Mouse (Mus musculus): ENCODE results near the gene Lim2.
"Not testable (repeated sequence)": the region's sequence is repeated elsewhere in the genome, so short reads cannot be mapped to it uniquely, and the experiment has no call there.

Lim2 gene

GRCm38 (mm10) chr7:43427406-43427805, at the start of gene Lim2:
Gene Lim2 (plus strand): TSS chr7:43427670.
- DNase-seq (ENCODE audit: low spot score in 2 of 2) = no peak

DNA sequence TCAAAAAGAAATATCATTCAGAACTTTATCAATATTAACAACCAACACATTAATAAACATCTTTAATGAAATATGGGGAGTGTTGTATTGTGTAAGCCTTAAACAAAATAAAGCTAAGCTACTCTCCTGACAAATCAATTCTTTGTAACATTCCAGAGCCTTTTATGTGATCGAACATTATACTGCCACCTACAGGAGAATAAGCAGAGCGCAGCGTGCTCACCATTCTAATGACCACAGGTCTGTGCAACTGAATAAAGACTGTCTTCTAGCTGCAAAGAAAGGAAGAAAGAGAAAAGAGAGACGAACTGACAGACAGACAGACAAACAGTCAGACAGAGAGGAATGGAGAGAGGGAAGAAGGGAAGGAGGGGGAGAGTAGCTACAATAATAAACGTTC, 49.2 kb upstream of the Lim2 start:
- peak; percentile 29 to 40 for DNase-seq (ENCODE audit: low spot score in 2 of 2)

DNA sequence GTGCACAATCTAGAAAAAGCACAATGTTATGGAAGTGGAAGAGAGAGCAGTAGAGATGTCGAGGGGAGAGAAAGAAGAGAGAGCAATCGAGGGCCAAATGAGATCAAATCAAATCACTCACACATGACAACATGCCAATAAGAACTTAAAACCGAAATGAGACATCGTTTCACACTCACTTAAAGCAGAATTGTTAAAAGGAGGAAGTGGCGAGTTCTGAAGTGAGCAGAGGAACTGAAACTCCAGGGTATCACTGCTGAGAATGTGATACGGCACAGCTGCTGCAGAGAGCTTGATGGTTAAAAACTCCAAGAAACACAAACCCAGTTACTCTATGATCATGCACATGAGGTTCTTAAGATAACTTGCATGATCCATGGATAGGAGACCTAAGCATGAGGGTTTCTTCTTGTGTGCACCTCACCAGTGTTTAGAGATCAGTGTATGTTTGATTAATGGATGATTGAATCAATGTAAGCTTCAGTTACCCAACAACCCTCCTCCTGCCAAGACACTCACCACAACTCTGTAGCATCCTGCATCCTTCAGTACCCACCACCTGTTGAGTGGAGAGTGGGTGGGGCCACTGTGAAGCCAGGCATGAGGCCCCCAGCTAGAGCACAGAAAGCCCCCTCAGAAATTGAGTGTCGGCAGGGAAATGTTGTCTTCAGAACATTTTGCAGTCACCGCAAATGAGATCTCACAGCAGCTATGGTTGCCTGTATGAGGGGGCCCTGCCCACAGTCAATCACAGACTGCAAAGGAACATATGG, 34.9 kb upstream of the Lim2 start:
- DNase-seq (ENCODE audit: low spot score in 2 of 2) = no peak

DNA sequence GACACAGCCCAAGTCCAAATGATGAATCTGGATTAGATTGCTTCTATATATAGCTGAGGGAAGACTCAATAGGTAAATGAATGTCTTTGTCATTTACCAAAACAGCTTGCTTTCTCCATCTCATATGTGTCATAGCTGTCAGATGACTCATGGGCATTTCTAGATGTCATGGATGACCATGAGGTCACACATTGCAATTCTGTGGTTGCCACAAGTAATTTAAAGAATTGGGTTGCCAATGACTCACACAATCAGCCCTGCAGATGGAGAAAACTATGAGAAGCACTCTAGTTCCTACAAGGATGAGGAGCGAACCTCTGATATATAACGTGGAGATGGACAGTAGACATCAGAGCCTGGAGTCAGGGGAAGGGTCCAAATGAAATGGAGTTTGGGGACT, 28.0 kb upstream of the Lim2 start:
- DNase-seq (ENCODE audit: low spot score in 2 of 2) = no peak

DNA sequence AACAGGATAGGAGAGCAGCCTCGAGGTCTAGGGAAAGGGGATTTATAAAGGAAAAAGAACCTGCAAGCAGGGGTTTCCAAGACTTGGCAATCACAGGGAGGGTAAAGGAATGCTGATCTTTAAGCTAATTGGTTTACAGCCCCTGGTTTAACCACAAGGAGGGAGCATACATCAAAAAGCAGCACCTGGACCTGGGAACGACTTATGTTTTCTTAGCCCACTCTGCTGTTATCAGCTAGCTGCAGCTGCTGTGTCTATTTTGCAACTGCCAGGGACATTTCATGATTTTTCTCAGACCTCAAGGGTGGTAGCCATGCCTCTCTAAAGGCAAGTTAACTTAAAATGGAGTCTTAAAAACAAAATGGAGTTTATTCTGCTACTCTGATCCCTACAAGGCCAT, 24.8 kb upstream of the Lim2 start:
- DNase-seq (ENCODE audit: low spot score in 2 of 2) = no peak

- DNase-seq (ENCODE audit: low spot score in 2 of 2) = no peak
Measured at GRCm38 (mm10) chr7:43407573-43407972, 19.9 kb upstream of the Lim2 start.

GRCm38 (mm10) chr7:43408131-43408553, 19.3 kb upstream of the Lim2 start, which contains the start of gene Siglecg:
Gene Siglecg (plus strand): TSS chr7:43408204.
- no peak for DNase-seq (ENCODE audit: low spot score in 2 of 2)

GRCm38 (mm10) chr7:43409084-43409483, 18.4 kb upstream of the Lim2 start:
- DNase-seq (ENCODE audit: low spot score in 2 of 2) = no peak

DNA sequence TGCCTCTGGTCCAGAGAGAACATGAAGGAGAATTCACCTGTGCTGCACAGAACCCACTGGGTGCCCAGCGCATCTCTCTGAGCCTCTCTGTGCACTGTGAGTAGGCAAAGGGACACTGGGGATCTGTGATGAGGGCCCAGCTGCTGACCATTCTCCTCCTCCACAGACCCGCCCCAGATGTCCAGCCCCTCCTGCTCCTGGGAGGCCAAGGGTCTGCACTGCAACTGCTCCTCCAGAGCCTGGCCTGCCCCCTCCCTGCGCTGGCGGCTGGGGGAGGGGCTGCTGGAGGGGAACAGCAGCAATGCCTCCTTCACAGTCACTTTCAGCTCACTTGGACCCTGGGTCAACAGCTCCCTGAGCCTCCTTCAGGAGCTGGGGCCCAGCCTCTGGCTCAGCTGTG, 15.7 kb upstream of the Lim2 start:
- DNase-seq (ENCODE audit: low spot score in 2 of 2) = not testable (repeated sequence)

GRCm38 (mm10) chr7:43417298-43417697, 10.2 kb upstream of the Lim2 start:
- no peak for DNase-seq (ENCODE audit: low spot score in 2 of 2)

GRCm38 (mm10) chr7:43422995-43423617, 4.4 kb upstream of the Lim2 start:
- peak; percentile 70 to 84 for DNase-seq (ENCODE audit: low spot score in 2 of 2)

- no peak for DNase-seq (ENCODE audit: low spot score in 2 of 2)
Measured at GRCm38 (mm10) chr7:43423991-43424625, 3.4 kb upstream of the Lim2 start.

- no peak for DNase-seq (ENCODE audit: low spot score in 2 of 2)
Measured at GRCm38 (mm10) chr7:43429500-43429899, 2.0 kb downstream of the Lim2 start.

DNA sequence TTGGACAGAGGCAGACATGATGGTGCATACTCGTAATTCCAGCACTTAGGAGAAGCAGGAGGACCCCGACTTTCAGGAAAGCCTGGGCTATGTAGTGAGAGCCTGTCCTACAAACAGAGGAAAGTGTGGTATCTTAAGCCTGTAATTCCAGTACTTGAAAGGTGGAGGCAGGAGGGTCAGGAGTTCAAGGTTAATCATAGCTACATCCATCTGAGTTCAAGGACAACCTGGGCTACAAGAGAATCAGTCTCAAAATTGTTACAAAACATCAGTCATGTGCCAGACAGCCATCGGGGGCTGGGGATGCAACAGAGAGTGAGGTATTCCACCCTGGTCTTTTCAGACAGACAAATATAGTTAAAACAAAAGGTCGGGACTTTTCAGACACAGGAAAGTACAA, 5.4 kb downstream of the Lim2 start:
- no peak for DNase-seq (ENCODE audit: low spot score in 2 of 2)

GRCm38 (mm10) chr7:43434676-43435075, 7.2 kb downstream of the Lim2 start:
- DNase-seq (ENCODE audit: low spot score in 2 of 2) = no peak

GRCm38 (mm10) chr7:43436341-43437255, 9.1 kb downstream of the Lim2 start, which contains the start of gene Nkg7:
Gene Nkg7 (plus strand): TSS chr7:43437073.
- DNase-seq (ENCODE audit: low spot score in 2 of 2) = no peak

GRCm38 (mm10) chr7:43438611-43439010, 11.1 kb downstream of the Lim2 start:
- no peak for DNase-seq (ENCODE audit: low spot score in 2 of 2)

- DNase-seq (ENCODE audit: low spot score in 2 of 2) = no peak
Measured at GRCm38 (mm10) chr7:43440482-43440881, 13.0 kb downstream of the Lim2 start, which contains the start of gene Cldnd2. Gene Cldnd2 (plus strand): TSS chr7:43440782.

DNA sequence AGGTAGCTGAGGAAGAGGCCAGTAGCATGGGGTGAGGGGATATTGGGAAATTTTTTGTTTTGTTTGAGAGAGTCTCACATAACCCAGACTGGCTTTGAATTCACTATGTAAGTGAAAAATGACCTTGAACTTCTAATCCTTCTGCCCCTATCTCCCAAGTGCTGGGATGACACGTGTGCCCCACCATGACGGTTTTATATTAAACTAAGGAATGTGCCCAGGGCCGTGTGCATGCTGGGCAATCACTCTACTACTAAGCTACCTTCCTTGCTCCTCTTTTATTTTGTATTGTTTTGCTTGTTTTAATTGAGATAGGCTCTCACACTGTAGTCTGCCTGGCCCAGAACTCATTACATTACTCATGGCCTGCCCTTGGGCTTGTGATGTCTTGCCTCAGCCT, 13.6 kb downstream of the Lim2 start:
- DNase-seq (ENCODE audit: low spot score in 2 of 2) = no peak

GRCm38 (mm10) chr7:43442684-43443083, 15.2 kb downstream of the Lim2 start:
- DNase-seq (ENCODE audit: low spot score in 2 of 2) = no peak

DNA sequence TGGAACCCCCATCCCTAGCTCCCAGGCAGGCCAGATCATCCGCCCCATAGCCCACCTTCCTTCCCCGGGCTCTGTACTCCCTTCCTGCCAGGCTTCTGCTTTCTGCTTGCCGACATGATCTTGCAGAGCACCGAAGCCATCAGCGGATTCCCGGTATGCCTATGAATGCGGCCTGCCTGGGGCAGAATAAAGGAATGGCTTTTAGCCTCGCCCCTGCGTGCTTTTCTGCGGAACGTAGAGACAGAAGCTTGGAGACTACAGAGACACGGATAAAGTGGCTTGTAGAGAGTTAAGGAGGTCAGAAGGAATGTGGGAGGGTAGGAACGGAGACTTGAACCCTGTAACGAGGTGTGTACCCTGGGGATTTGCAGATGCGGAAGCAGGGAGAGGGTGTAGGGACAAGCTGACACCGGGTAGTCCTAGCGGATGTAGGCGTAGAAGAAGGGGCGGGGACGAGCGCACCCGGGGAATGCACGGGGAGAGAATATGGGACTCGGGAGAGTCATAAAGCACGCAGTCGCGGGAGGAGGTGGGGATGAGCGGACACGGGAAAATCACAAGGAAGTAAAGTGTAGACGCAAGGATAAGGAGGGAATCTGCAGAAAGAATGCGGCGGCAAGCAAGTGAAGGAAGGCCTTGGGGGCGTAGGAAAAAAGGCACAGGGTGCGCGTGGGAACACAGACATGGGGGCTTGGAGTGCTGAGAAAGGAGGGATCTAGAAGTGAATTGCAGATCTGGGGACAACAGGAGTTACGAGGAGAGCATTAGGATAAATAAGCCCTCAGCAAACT, 15.9 kb downstream of the Lim2 start:
- DNase-seq (ENCODE audit: low spot score in 2 of 2) = peak; percentile 77 to 84
